Mouse (Mus musculus): ENCODE measurements around the gene Agfg2. TPM values are rescaled to one million over a fixed set of nuclear protein-coding genes. Genes with fewer than 3 reads are reported as not detected.

The Agfg2 gene
- polyA plus RNA-seq, 1 experiment, result 50.5 TPM

DNA sequence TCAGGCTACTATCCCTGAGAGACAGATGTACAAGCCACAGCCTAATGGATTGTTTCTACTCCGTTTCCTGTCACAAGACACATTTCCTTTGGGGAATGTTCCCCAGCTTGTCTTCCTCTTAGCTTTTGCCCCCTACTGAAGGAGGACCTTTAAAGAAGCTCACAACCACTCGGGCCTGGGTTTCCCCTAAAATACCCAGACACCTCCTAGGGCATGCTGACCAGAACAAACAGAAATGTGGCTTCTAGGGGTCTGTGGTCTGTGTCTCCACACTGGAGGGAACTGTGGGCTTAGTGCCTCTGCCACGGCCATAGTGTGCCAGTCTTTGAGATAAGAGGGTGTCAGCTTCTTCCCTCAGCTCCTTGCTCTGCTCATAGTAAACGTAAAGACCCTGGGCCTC, 52.9 kb downstream of the Agfg2 start:
- Histone ChIP-seq H3K4me1 (ENCODE audit: control insufficient read depth, insufficient read depth, low read length) (peaks cover 3% of the 10 kb centered on the region; the same call in 1 of the 2 replicates), H3K4me3 (replicated peaks; ENCODE audit: control insufficient read depth, low read depth, low read length) (peak overlapping the region; percentile 74), H3K27ac (ENCODE audit: control insufficient read depth, insufficient read depth, low read depth, low read length, poor library complexity) (peak overlapping the region; percentile 98)
- TF ChIP-seq POLR2A (IDR thresholded peaks at IDR 0.05; ENCODE audit: borderline replicate concordance, control insufficient read depth, low read depth, low read length) (no peak), CTCF (IDR thresholded peaks at IDR 0.05; ENCODE audit: control insufficient read depth, insufficient read depth, low read length) (no peak)
- 6% methylated on average over 4 of the region's 4 CpGs for WGBS

DNA sequence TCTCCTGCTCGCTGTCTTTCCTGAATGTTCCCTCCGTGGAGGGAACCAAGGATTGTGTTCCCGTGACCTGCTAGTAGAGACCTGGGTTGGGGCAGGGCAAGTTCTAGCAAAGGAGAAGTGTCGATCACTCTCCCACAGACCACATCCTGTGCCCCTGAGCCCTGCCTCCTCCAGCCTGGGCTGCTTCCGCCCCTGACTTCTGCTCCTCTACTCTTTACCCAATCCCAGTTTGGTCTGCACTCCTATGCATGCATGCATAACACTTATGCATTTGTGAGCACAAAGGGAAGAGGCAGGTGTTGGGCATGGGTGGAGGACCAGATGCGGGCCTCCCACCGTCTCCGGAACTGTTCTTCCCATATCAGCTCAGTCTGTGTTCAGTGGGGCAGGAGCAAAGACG, 53.4 kb downstream of the Agfg2 start:
- TF ChIP-seq CTCF (IDR thresholded peaks at IDR 0.05; ENCODE audit: control insufficient read depth, insufficient read depth, low read length) (no peak), POLR2A (IDR thresholded peaks at IDR 0.05; ENCODE audit: borderline replicate concordance, control insufficient read depth, low read depth, low read length) (0 out of 2 replicates have a peak, but pooled peaks have one; percentile 44)
- H3K27ac ChIP-seq (ENCODE audit: control insufficient read depth, insufficient read depth, low read depth, low read length, poor library complexity), result peak overlapping the region; percentile 98
- under 1% methylated on average over 9 of the region's 9 CpGs for WGBS
- peaks cover 3% of the 10 kb centered on the region; the same call in 1 of the 2 replicates for H3K4me1 ChIP-seq (ENCODE audit: control insufficient read depth, insufficient read depth, low read length)
- peak overlapping the region; percentile 74 for H3K4me3 ChIP-seq (replicated peaks; ENCODE audit: control insufficient read depth, low read depth, low read length)

DNA sequence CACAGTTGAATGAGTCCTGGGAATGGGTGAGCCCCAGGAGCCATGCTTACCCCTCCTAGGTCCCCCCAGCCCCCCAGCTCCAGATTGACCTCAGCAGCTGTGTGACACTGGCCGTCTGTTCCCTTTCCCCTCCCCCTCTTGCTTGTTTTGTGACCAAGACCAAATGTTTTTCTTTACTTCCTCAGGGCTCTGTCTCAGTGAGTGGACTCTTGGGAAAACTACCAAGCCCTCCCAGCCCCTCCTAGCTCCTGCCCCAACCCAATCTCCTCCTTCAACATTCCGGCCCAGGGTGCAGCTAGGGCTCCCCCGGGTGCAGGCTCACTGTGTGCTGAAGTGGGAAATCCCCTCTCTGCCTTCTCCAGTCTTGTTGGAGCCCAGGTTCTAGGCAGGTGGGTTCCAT, 53.9 kb downstream of the Agfg2 start:
- WGBS, result 10% methylated on average over 3 of the region's 3 CpGs
- peak overlapping the region; percentile 74 for H3K4me3 ChIP-seq (replicated peaks; ENCODE audit: control insufficient read depth, low read depth, low read length)
- peaks cover 3% of the 10 kb centered on the region; the same call in 1 of the 2 replicates for H3K4me1 ChIP-seq (ENCODE audit: control insufficient read depth, insufficient read depth, low read length)

DNA sequence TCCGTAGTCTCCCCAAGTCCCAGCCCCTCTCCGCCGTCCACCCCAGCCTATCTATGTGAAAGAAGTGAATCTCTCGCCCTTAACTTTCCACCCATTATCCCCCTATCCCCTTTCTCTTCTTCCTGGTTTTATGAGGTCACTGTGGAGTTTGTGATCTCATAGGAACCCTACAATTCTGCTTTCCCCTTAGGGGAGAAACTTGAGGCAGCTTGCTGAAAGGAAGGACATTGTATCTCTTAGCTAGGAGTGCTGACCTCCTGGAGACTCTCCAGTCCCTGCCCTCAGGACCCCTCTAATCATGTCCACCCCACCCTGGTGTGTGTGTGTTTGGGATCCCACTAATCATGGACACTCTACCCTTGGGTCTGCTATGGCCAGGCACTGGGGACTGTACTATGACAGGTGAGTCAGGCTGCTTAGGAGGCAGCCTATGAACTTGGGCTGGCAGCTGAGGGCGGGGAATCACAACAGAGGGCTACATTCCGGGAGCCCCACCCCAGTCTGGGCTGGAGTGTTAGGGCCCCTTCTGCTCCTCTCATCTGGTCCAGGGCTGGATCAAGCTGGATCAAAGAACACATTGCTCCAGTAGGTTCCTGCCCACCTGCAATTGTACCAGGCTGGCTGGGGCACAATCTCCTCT, 54.5 kb downstream of the Agfg2 start:
- 2% methylated on average over 6 of the region's 6 CpGs for WGBS
- Histone ChIP-seq H3K27ac (ENCODE audit: control insufficient read depth, insufficient read depth, low read depth, low read length, poor library complexity) (peak overlapping the region; percentile 98), H3K4me3 (replicated peaks; ENCODE audit: control insufficient read depth, low read depth, low read length) (peak overlapping the region; percentile 74), H3K4me1 (ENCODE audit: control insufficient read depth, insufficient read depth, low read length) (peaks cover 3% of the 10 kb centered on the region; the same call in 1 of the 2 replicates)
- no peak for TF ChIP-seq POLR2A (IDR thresholded peaks at IDR 0.05; ENCODE audit: borderline replicate concordance, control insufficient read depth, low read depth, low read length)
- no peak for TF ChIP-seq CTCF (IDR thresholded peaks at IDR 0.05; ENCODE audit: control insufficient read depth, insufficient read depth, low read length)

More for the DNA sequence above, 53.9 kb downstream of the Agfg2 start:
- peak overlapping the region; percentile 98 for H3K27ac ChIP-seq (ENCODE audit: control insufficient read depth, insufficient read depth, low read depth, low read length, poor library complexity)
- no peak for TF ChIP-seq POLR2A (IDR thresholded peaks at IDR 0.05; ENCODE audit: borderline replicate concordance, control insufficient read depth, low read depth, low read length)
- no peak for TF ChIP-seq CTCF (IDR thresholded peaks at IDR 0.05; ENCODE audit: control insufficient read depth, insufficient read depth, low read length)

DNA sequence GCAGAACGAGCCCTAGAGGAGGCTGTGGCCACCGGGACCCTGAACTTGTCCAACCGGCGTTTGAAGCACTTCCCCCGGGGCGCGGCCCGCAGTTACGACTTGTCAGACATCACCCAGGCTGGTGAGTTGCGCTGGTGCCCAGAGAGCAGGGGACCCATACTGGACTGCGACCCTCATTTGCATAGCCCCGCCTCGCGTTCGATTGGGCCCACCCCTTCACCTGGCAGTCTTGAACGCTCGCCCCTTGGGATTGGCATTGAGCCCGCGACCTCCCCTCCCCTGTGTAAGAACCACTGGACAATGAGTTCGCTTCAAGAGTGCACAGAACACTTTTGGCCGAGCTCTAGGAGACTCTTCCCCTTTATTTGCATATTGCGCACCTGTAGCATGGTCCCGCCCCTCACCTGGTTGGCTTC, 55.2 kb downstream of the Agfg2 start:
- Histone ChIP-seq H3K4me3 (replicated peaks; ENCODE audit: control insufficient read depth, low read depth, low read length) (peak overlapping the region; percentile 74), H3K27ac (ENCODE audit: control insufficient read depth, insufficient read depth, low read depth, low read length, poor library complexity) (peak overlapping the region; percentile 98), H3K4me1 (ENCODE audit: control insufficient read depth, insufficient read depth, low read length) (peaks cover 4% of the 10 kb centered on the region)
- under 1% methylated on average over 23 of the region's 23 CpGs for WGBS
- peak; percentile 9; the same call in 1 of the 2 replicates for TF ChIP-seq POLR2A (IDR thresholded peaks at IDR 0.05; ENCODE audit: borderline replicate concordance, control insufficient read depth, low read depth, low read length)
- no peak; the same call in 1 of the 2 replicates for TF ChIP-seq CTCF (IDR thresholded peaks at IDR 0.05; ENCODE audit: control insufficient read depth, insufficient read depth, low read length)

DNA sequence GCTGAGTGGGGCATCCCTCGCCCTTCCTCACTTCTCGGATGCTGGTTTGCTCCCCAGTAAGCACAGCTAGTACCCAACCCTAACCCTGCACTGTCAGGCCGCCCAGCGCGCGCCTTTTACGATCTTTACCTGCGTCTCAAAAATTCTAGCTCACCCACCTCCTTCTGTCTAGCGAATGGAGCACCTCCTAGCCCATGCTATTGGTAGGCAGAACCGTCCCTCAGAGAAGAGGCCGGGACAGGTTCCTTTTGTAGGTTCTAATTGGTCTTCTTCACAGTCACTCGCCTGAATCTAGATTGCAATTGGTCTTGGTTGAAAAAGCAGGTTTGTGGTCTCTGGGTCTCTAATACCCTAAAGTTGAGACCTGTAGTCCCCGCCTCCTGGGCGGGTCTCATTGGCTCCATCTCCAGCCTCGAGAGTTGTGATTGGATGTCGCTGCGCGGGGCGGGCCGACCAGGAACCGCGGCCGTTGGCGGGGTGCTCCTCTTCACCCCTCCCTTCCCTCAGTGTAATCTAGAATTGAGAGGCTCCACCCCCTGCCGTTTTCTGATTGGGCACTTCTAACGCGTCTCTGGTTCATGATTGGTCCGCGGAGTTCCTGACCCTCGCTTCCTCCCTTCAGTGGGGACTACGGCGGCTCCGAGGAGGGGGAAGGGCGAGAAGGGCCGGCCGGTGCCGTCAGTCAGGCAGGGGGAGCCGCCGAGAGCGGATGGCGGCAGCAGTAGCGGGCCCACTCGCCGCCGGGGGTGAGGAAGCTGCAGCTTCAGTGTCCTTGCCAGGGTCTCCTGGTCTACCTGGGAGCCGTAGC, 55.8 kb downstream of the Agfg2 start, which contains the start of the genes Fbxo24, Lrch4 and Gm20605:
Gene Fbxo24, minus strand, starts transcription at position 505 of the 808 bp plus-strand sequence.
Gene Lrch4, plus strand, starts transcription at position 624 of the 808 bp plus-strand sequence.
Gene Gm20605, plus strand, starts transcription at position 678 of the 808 bp plus-strand sequence.
- Histone ChIP-seq H3K27ac (ENCODE audit: control insufficient read depth, insufficient read depth, low read depth, low read length, poor library complexity) (peak within 1 kb of the TSS; percentile 98), H3K4me1 (ENCODE audit: control insufficient read depth, insufficient read depth, low read length) (peaks cover 4% of the 10 kb centered on the region), H3K4me3 (replicated peaks; ENCODE audit: control insufficient read depth, low read depth, low read length) (peak within 1 kb of the TSS; percentile 77)
- under 1% methylated on average over 46 of the region's 46 CpGs for WGBS
- TF ChIP-seq CTCF (IDR thresholded peaks at IDR 0.05; ENCODE audit: control insufficient read depth, insufficient read depth, low read length) (no peak), POLR2A (IDR thresholded peaks at IDR 0.05; ENCODE audit: borderline replicate concordance, control insufficient read depth, low read depth, low read length) (peak; percentile 99)

DNA sequence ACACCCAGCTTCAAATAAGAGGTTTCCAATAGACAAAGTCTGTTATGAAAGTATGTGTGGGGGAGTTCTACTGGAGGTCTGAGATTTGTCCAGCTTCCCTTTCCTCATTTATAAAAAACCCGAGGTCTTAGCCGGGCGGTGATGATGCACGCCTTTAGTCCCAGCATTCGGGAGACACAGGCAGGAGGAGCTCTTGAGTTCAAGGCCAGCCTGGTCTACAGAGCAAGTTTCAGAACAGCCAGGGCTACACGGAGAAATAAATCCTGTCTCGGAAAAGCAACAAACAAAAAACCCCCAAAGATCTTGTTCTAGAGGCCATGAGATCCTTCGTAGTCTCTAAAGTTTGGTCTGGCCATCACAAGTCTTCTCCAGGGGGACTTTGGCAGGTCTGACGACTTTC, 56.5 kb downstream of the Agfg2 start:
- WGBS, result 1% methylated on average over 9 of the region's 9 CpGs
- peak overlapping the region; percentile 77 for H3K4me3 ChIP-seq (replicated peaks; ENCODE audit: control insufficient read depth, low read depth, low read length)
- TF ChIP-seq CTCF (IDR thresholded peaks at IDR 0.05; ENCODE audit: control insufficient read depth, insufficient read depth, low read length), result no peak
- TF ChIP-seq POLR2A (IDR thresholded peaks at IDR 0.05; ENCODE audit: borderline replicate concordance, control insufficient read depth, low read depth, low read length), result no peak
- peaks cover 4% of the 10 kb centered on the region for H3K4me1 ChIP-seq (ENCODE audit: control insufficient read depth, insufficient read depth, low read length)
- peak overlapping the region; percentile 80 for H3K27ac ChIP-seq (ENCODE audit: control insufficient read depth, insufficient read depth, low read depth, low read length, poor library complexity)
